Mouse (Mus musculus) gastrocnemius, adult 18-20 months (tissue): ENCODE data around the gene Gm28047. TPM values are rescaled to one million over a fixed set of nuclear protein-coding genes. Genes with fewer than 3 reads are reported as not detected.
A peak's percentile ranks its signal among the peaks of the same experiment; 100 is the strongest.

Experiments
- DNase-seq: peaks from one replicate; pipeline ENCODE4 v3.0.0; 2021; ENCODE audit warnings: low spot score
- total RNA-seq, 2 experiments: library from RNA; stranded (reverse); gene quantifications; 2 replicates each; pipeline ENCODE4 v1.2.3; 2021

Gm28047 gene
- total RNA-seq, 2 experiments from 2014 or later, result 0.57 TPM; not detected in 1

DNA sequence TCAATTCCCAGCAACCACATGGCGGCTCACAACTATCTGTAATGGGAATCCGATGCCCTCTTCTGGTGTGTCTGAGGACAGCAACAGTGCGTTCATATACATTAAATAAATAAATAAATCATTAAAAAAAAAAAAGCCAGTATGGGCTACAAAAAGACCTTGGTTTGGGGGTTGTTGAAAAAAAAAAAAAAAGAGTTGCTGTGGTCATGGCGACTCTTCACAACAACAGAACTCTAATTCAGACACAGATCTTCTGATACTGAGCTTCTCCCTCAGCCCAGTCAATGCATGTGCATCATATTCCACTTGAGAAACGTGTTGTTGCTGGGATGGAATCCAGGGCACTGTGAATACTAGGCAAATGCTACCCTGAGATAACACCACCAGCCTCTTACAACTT is 72.3 kb downstream of the Gm28047 start:
- no peak for DNase-seq

DNA sequence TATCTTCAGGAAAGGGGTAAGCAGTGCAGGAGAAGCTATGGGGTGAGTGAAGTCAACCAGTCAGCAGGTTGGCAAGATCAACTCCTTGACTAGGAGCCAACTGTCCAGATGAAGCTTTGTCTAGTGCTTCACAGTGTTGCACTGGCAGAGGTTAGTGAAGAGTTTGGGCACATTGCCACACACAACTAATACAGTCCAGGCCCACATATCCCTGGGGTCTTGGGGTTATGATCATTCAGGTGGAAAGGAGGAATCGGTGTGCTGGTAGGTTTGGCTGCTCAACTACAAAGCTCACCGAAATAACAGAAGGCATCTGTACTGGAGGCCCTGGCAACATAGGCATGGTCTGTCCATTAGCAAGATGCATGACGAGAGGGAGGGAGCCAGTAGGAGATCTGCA is 77.4 kb downstream of the Gm28047 start:
- no peak for DNase-seq

DNA sequence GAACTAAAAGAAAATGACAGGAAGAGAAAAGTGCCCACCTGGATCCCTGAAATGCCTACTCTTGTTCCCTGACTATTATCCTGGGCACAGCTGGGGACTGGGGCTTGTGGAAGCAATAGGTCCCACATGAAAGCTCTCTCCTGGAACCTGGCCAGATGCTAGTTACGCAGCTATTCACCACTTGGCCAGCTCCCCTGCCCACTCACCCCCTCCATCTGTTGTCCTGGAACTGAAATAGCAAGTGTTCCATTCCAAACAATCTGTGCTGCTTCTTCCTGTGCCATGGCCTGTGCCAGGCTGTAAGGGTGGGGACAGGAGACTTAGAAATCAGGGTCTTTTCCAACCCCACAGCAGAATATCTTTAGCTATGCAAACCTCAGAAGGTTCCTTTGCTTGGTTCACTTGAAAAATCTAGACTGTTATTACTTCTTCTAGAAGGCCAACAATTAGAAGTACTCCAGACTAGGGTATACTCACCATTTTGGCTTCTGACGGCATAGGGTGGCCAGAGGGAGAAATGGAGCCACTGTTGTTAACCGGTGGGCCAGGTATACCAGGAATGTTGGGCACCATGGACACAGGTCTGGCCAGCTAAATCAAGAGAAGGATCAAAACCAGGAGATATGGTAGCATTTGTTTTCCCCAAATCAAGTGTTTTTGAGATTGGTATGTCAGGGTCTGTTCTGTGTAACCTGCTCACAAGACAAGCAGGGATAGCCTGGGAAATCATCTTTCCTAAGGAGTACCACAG is 78.0 kb downstream of the Gm28047 start:
- peak; percentile 62 for DNase-seq

DNA sequence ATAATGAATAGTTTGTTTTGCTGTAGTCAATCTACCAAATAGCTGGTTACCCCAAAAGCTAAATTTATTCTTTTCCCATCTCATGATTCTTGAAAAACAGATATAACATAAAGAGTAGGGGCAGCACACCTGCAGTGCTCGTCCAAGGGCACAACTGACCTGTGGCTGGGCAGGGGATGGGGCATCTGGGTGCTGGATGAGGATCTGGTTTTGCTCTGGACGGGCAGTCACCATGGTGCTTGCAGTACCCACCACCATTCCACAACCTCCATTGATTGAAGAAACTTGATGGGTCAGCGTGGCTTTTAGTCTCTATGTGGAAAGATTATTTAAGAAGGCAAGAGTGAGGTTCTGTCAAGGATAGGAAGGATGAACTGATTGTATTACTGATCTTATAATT is 78.6 kb downstream of the Gm28047 start:
- DNase-seq, result no peak

DNA sequence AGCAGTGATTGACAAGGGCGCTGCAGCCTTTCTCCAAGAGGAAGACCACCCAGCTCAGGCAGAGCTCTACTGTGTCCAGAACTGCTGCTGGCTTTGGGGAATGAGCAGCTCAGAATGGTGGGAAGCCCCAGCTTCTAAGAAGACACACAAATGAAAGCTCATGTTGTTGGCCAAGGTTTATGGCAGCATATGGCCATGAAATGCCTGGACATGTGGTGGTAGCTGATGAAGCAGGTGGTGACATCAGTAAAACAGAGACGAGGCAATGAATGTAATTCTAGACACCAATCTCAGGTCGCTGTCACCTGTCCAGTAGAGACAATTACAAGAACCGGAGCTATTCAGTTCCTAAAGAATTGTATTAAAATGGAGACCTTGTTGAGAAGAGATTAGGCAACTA is 80.1 kb downstream of the Gm28047 start:
- DNase-seq, result no peak

GRCm38 (mm10) chr15:102533926-102534325 is 90.9 kb downstream of the Gm28047 start:
- DNase-seq, result no peak

- DNase-seq, result no peak
These were observed 92.6 kb downstream of the Gm28047 start for GRCm38 (mm10) chr15:102532106-102532900.

GRCm38 (mm10) chr15:102531586-102531985 is 93.3 kb downstream of the Gm28047 start:
- no peak for DNase-seq

GRCm38 (mm10) chr15:102530566-102530965 is 94.3 kb downstream of the Gm28047 start:
- DNase-seq, result no peak

GRCm38 (mm10) chr15:102528396-102528795 is 96.5 kb downstream of the Gm28047 start:
- no peak for DNase-seq

DNA sequence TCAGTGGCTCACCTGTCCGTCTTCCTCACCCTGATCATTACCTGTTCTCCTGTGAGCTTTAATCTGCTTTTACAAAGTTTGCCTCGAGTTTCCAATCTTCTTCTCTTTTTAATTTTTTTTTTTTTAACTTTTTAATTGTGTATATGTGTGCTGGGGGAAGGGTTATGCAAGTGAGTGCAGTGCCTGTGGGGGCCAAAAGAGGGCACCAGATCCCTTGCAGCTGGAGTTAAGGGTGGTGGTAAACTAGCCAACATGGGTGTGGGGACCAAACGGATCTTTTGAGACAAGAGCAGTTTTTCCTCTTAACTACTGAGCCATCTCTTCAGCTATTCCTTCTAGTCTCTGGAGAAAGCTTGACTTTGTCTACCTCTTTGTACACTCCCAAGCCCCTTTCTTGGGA is 96.9 kb downstream of the Gm28047 start:
- DNase-seq, result no peak

DNA sequence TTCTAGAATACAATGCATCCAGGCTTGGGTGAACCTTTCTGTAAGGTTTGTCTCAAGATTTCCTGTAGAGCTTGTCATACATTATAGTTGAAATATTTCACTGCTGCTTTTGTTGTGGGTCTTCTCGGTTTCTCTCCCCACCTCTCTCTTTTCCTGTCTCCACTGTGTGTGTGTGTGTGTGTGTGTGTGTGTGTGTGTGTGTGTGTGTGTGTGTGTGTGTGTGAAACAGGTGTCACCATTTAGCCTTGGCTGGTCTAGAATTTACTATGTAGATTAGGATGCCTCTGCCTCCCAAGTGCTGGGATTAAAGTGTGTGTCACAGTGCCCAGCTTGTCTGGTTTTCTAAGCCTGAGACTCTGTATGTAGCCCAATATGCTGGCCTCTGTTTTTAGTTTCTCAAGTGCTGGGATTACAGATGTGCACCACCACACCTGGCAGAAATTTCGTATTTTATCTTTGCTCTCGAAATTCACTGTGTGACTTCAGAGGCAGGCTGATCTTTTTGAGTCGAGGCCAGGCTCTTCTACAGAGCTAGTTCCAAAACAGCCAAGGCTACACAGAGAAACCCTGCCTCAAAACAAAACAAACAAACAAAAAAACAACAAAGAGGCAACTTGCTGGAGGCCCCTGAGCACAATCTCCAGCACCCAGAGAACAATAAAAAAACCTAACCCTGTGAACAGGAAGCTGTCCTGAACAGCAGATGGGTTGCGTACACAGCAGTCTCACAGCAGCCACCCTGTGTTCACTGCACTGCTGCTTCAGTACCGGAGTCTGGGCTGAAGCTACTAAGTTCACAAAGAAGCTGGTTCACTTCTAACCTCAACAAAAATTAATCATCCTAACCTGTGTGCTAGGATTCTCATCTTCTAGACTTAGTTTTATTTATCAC is 98.5 kb downstream of the Gm28047 start:
- no peak for DNase-seq

DNA sequence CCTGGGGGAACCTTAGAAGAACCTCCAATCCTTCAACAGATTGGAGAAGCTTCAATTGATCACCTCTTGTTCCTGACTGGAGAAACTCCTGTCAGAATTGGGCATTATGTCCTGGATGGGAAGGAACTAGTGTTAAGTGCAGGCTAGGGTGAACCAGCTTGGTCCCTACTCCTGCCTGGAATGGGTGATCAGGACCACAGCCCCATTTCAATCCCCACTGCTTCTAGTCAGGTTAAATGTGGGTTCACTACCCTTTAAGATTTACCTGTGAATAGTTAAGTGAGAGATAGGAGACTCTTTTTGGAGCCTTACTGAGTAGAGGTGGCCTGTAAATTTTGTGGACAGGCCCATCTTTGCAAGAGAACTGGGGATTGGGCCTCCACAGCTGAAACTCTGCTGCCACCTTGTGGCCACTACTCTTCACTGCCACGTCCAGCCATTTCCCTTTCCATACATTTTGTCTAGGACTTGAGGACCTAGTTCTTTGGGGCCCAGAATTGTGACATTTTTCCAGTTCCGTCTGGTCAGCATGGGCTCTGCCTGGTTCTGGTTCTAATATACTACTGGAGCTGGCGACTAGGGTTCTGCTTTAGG is 99.9 kb downstream of the Gm28047 start, which contains the start of gene Npff:
TSS of gene Npff (minus strand) at position 51 of the 594 bp plus-strand sequence.
- DNase-seq, result peak; percentile 67

- DNase-seq, result no peak
These were observed 103.4 kb downstream of the Gm28047 start for GRCm38 (mm10) chr15:102521480-102521879.

DNA sequence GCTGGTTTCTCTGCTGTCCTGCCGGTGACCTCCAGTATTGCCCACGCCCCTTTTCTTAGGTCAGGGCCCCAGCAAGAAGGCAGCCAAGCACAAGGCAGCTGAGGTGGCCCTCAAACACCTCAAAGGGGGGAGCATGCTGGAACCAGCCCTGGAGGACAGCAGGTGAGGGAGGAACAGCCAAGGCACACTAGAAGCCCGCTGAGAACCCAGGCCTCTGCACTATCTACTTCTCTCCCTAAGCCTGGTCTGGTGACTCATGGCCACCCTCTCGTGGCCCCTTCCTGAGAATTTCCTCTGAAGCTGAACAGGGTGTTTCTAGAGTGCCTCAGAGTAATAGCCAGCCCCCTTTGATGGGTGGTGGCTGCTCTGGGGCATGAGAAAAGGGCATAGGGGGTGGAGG is 104.5 kb downstream of the Gm28047 start:
- DNase-seq, result no peak

- no peak for DNase-seq
These were observed 105.4 kb downstream of the Gm28047 start for GRCm38 (mm10) chr15:102519211-102520141.

GRCm38 (mm10) chr15:102518859-102519201 is 106.0 kb downstream of the Gm28047 start:
- no peak for DNase-seq

- DNase-seq, result peak; percentile 99
These were observed 106.7 kb downstream of the Gm28047 start, which contains the start of gene Tarbp2 for GRCm38 (mm10) chr15:102517976-102518858. Gene Tarbp2, plus strand, starts transcription at chr15:102518192.

DNA sequence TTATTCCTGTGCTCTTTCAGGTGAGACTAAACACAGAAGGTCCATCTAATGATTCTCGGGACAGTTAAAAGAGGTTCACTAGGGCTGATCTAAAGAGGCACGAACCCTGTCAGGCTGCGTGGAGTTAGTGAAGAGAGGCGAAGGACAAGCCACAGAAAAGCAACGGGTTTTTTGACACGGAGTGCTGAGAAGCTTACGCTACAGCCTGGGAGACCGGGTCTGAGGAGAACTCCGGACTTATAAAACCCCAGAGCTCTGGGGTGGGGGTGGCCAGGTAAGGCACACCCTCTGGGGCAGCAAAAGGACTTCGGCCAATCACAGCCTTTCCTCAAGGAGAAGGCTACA is 107.3 kb downstream of the Gm28047 start:
- DNase-seq, result no peak
